Mouse (Mus musculus): ENCODE data around the gene Mindy1. TPM values are rescaled to one million over a fixed set of nuclear protein-coding genes. Genes with fewer than 3 reads are reported as not detected.
A peak's percentile ranks its signal among the peaks of the same experiment; 100 is the strongest.

The Mindy1 gene
- total RNA-seq, 2 experiments from 2014 or later, result 19.1 to 22.7 TPM

GRCm38 (mm10) chr3:95289419-95289818 is 8.3 kb downstream of the Mindy1 start:
- DNase-seq (ENCODE audit: low spot score in 2 of 2), result no peak
- no peak for TF ChIP-seq CTCF (conservative IDR thresholded peaks at IDR 0.05)
- Histone ChIP-seq H3K4me3 (no peak overlapping the region), H3K27ac (no peak overlapping the region)

GRCm38 (mm10) chr3:95290156-95290555 is 9.0 kb downstream of the Mindy1 start:
- no peak overlapping the region for H3K27ac ChIP-seq
- no peak for TF ChIP-seq CTCF (conservative IDR thresholded peaks at IDR 0.05)
- H3K4me3 ChIP-seq, result no peak overlapping the region
- DNase-seq (ENCODE audit: low spot score in 2 of 2), result no peak

DNA sequence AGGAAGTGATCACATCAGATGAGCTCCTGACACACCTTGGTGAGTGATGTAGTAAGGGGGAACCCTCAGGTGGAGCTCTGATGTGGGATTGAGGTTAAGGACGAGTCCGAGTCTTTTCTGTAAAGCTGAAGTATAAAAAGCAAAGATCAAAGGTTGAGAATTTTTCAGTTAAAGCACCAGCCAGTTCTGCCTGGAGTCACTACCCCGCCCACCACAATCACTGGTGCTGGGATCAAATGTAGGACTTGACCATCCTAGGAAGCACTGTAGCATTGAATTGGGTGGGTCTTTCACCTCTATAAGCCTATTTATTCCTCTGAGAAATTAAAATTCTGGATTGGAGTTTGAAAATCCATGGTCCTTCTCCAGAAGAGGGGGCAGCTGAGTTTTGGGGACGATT is 9.9 kb downstream of the Mindy1 start:
- Histone ChIP-seq H3K4me3 (no peak overlapping the region), H3K27ac (no peak overlapping the region)
- DNase-seq (ENCODE audit: low spot score in 2 of 2), result no peak
- TF ChIP-seq CTCF (conservative IDR thresholded peaks at IDR 0.05), result no peak

DNA sequence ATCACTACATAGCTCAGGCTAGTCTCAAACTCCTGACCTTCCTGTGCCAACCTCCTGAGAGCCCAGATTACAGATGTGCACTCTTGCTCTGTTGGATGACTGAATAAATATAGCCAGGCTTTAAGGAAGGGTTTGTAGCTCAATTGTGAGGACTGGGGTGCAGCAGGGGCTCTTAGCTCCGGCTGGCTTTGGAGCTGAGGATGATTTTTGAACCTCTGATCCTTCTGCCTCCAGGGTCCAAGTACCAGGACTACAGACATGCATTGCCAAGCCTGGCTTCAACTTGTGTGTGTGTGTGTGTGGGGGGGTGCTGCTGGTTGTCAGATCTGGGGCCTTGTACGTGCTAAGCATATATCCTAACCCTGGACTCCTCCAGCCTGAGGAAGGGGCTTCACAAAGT is 11.8 kb downstream of the Mindy1 start:
- TF ChIP-seq CTCF (conservative IDR thresholded peaks at IDR 0.05), result no peak
- DNase-seq (ENCODE audit: low spot score in 2 of 2), result no peak
- Histone ChIP-seq H3K4me3 (no peak overlapping the region), H3K27ac (peak overlapping the region; percentile 15; the same call in 1 of the 2 replicates)

DNA sequence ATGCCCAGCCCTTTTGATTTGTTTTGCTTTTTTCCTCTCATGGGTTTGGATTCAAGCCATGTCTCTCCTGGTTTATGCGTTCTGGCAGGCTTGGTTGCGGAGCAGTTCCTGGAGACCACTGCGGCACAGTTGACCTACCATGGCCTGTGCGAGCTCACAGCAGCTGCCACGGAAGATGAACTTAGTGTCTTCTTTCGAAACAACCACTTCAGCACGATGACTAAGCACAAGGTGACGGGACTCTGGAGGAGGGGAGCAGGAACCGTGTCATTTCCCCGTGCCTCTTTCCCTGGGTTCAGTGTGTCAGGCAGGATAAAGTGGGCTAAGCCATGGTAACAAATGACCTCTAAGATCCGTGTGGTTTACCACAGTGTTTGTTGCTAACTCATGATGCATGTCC is 12.4 kb downstream of the Mindy1 start:
- Histone ChIP-seq H3K4me3 (no peak overlapping the region), H3K27ac (0 out of 2 replicates have a peak overlapping the region, but pooled peaks have one; percentile 18)
- no peak for DNase-seq (ENCODE audit: low spot score in 2 of 2)
- TF ChIP-seq CTCF (conservative IDR thresholded peaks at IDR 0.05), result no peak

GRCm38 (mm10) chr3:95294316-95294715 is 13.2 kb downstream of the Mindy1 start:
- no peak overlapping the region for H3K27ac ChIP-seq
- no peak for DNase-seq (ENCODE audit: low spot score in 2 of 2)
- H3K4me3 ChIP-seq, result no peak overlapping the region
- no peak for TF ChIP-seq CTCF (conservative IDR thresholded peaks at IDR 0.05)

GRCm38 (mm10) chr3:95294718-95295117 is 13.6 kb downstream of the Mindy1 start:
- DNase-seq (ENCODE audit: low spot score in 2 of 2), result no peak
- H3K27ac ChIP-seq, result no peak overlapping the region
- TF ChIP-seq CTCF (conservative IDR thresholded peaks at IDR 0.05), result no peak
- H3K4me3 ChIP-seq, result no peak overlapping the region

DNA sequence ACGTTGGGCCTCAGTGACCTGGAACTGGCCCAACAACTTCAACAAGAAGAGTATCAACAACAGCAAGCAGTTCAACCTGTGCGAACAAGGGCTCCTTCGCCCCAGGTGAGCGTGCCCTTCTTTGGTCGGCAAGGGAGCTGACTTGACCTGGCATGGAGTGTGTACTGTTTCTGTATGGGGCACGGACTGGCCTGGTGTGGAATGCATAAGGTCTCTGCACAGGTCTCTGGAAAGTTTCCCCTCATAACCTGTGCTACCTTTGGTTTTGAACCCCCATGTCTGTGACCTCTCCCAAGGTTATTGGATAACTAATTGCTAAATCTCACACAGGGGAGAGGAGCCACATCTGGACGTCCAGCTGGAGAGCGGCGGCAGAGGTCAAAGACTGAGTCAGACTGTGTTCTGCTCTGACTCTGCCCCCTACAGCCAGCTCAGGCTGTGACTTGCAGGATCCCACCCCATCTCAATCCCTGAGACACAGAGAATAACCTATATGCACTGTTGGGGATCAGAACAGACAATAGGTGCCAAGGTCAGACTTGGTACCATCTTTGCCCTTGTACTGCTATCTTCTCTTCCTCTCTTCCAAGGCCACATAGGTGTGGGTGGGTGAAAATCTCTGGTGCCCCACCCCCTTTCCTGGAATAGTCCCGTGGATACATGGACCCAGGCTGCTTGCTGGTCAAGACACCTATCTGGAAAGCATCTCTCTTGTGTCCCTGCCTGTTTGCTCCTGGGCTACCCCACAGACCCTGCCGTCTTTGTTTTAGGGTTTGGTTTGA is 14.4 kb downstream of the Mindy1 start:
- TF ChIP-seq CTCF (conservative IDR thresholded peaks at IDR 0.05), result no peak
- no peak overlapping the region for H3K4me3 ChIP-seq
- DNase-seq (ENCODE audit: low spot score in 2 of 2), result no peak
- H3K27ac ChIP-seq, result no peak overlapping the region

DNA sequence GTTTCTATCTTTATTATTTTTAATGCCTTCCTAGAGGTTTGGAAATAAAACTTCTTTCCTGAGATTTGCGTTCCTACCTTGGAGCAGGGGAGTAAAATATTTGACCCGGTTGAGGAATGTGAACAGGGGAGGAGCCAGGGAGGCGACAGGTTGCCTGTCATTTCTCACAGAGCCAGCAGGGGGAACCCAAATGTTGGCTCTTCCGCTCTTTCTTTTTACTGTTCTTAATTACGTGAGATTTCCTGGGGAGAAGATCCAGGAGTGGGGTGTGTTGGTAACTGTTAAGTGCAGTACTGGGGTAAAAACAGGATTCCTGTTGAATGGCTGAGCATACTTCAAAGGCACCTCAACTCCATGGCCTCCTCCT is 14.9 kb downstream of the Mindy1 start:
- Histone ChIP-seq H3K4me3 (no peak overlapping the region), H3K27ac (no peak overlapping the region)
- TF ChIP-seq CTCF (conservative IDR thresholded peaks at IDR 0.05), result peak; percentile 85
- no peak for DNase-seq (ENCODE audit: low spot score in 2 of 2)

DNA sequence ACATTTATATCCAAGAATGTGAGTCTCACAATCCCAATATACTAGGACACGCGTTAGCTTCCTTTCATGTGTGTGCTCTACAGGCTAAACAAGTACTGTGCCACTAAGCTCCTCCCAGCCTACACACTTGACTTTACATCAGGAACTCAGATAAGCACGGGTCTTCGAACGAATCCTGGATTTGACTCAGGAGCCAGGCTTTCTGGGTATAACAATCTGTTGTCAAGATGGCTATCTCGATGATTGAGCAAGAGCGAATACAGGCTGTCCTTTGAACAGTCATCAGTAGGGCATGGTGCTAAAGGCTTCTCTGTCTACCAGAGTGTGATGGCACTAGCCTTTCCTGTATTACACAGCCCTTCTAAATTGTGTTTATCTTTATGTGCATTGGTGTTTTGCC is 16.9 kb downstream of the Mindy1 start:
- TF ChIP-seq CTCF (conservative IDR thresholded peaks at IDR 0.05), result no peak
- DNase-seq (ENCODE audit: low spot score in 2 of 2), result no peak
- H3K27ac ChIP-seq, result no peak overlapping the region
- H3K4me3 ChIP-seq, result no peak overlapping the region

DNA sequence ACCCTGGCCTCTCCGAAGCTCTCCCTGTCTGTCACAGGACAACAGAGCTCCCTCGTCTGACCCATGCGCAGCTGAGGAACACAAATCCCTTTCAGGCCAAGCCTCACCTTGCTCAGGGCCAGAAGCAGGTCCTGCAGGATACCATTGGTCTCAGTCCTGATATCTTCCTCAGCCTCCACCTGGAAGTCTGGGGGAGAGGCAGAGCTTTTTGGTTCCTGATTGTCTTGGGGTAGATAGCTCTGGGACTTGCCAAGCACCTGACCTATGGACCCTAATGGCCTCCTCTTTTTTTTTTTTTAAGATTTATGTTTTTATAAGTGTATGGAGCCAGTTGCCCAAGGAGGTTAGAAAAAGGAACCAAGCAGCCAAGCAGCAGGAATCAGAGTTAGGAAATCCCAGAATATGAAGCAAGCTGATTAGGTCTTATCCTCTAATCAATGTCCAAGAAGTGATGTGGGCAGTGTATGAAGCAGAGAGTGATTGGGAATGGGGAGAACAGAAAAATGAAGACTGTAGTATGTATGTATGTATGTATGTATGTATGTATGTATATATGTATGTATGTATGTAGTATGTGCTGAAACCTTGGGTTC is 20.2 kb downstream of the Mindy1 start:
- no peak overlapping the region for H3K27ac ChIP-seq
- no peak for DNase-seq (ENCODE audit: low spot score in 2 of 2)
- no peak for TF ChIP-seq CTCF (conservative IDR thresholded peaks at IDR 0.05)
- H3K4me3 ChIP-seq, result no peak overlapping the region

GRCm38 (mm10) chr3:95306244-95306643 is 25.1 kb downstream of the Mindy1 start:
- no peak for DNase-seq (ENCODE audit: low spot score in 2 of 2)
- TF ChIP-seq CTCF (conservative IDR thresholded peaks at IDR 0.05), result no peak
- Histone ChIP-seq H3K4me3 (no peak overlapping the region), H3K27ac (no peak overlapping the region)

- no peak within 1 kb of the TSS for H3K27ac ChIP-seq
- H3K4me3 ChIP-seq, result no peak within 1 kb of the TSS
- DNase-seq (ENCODE audit: low spot score in 2 of 2), result no peak
- no peak for TF ChIP-seq CTCF (conservative IDR thresholded peaks at IDR 0.05)
Measured at GRCm38 (mm10) chr3:95307100-95307499, 26.0 kb downstream of the Mindy1 start, which contains the start of gene Anxa9. Anxa9 (minus strand) TSS chr3:95307176.

DNA sequence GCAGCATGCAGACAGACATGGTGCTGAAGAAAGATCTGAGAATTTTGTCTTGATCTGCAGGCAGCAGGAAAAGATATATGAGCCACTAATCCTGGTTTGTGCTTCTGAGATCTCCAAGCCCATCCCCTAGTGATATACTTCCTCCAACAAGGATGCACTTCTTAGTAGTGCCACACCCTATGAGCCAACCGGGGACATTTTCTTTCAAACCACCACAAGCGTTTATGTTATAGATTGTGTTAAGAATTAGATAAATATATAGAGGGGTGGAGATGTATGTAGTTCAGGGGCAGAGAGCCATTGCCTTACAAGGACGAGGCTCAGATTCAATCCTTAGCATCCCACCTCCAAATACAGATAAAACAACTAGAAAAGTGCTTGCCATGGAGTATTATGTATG is 29.4 kb downstream of the Mindy1 start:
- no peak for DNase-seq (ENCODE audit: low spot score in 2 of 2)
- Histone ChIP-seq H3K4me3 (no peak overlapping the region), H3K27ac (no peak overlapping the region)
- TF ChIP-seq CTCF (conservative IDR thresholded peaks at IDR 0.05), result no peak

Measured in layer of hippocampus, adult 2 months (tissue).